Mouse (Mus musculus) layer of hippocampus, adult 11-12 months (tissue): ENCODE measurements at regions not wholly inside any gene's neighbourhood (a gene's known extent, or its start where the extent isn't known, plus 50 kb on each side); places are given as distances from the start of the nearest gene placed in this dataset.
"Not testable (repeated sequence)": the region's sequence is repeated elsewhere in the genome, so short reads cannot be mapped to it uniquely, and the experiment has no call there.

Experiments
- DNase-seq: peaks from one replicate; pipeline ENCODE4 v3.0.0; 2022; ENCODE audit warnings: low spot score

DNA sequence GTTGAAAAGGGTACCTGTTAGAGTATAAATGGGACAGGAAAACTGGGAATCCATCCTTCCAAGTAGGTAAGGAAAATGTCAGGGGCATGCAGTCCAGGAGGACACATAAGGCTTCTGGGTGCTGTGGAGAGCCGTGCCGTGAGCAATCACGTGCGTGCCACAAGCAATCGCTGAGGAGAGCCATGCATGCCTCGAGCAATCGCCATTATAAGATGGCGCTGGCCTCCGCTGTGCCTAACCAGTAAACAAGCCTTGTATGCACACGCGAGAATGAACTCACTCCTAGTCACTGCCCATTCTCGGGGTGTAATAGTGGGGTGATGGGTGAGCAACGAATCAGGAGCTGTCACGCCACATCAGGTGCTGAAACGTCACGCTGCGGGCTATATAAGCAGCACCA, 210.0 kb downstream of the Rchy1 start:
- not testable (repeated sequence) for DNase-seq

DNA sequence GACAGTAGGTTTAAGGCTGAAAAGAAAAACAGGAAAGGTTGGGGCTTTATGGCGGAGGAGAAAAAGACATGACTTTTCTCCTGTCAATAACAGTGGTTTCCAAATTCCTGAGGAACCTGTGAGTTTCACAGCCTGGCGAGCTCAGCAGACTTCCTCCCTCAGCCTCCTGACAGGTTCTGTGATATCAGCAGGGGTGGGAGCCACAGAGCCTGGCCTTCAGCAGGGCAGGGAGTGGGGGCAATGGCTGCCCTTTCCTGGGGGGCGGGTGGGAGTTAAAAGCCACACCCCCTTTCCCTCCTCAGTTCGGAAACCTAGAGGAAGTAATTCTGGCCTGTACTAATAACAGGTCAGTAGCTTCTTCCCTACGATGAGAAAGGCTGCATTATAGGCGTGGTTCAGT, 211.7 kb downstream of the Rchy1 start:
- no peak for DNase-seq

DNA sequence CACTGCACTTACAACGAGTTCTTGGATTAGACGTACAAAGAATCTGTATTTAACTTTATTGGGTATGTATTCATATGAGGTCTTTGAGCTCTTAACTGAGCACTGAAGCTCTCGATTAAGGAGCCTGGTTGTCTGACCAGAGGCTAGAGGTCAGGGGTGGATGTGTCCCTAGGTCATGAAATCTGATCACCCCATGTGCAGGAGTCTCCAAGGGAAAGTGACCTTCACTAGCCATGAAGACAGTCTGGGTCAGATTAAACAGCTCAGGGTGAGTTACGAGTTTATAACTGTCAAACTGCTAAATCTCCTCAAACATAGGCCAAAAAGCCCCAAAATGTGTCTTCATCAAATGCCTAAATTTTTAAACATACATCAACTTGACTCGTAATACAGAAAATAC, 216.8 kb downstream of the Rchy1 start:
- DNase-seq, result no peak

DNA sequence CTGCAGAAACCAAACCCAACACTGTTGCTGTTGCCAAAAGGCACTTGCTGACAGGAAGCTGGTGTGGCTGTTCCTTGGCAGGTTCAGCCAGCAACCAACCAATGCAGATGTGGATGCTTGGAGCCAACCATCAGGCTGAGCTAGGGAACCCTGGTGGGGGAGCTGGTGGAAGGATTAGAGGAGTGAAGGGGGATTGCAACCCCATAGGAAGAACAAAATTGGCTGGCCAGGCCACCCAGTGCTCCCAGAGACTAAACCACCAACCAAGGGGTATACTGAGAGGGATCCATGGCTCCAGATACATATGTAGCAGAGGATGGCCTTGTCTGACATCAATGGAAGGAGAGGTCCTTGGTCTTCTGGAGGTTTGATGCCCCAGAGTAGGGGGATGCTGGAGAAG, 218.5 kb downstream of the Rchy1 start:
- DNase-seq, result no peak

DNA sequence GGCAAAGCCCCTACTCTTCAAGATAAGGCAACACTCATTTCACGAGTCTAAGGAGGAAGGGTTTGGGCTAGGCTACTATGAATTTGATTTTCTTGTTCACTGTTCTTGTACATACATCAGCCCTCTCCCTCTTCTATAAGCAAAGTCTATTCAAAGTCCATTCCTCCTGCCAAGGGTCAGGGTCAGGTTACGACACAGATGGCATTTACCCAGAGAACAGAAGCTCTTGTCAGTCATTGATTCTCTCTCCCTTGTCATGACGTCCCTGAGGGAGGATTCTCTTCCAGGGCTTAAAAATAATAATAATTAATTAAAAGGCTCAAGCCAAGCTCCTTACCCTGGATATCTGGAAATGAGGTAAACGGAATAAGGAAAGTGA, 222.7 kb downstream of the Rchy1 start:
- DNase-seq, result no peak

DNA sequence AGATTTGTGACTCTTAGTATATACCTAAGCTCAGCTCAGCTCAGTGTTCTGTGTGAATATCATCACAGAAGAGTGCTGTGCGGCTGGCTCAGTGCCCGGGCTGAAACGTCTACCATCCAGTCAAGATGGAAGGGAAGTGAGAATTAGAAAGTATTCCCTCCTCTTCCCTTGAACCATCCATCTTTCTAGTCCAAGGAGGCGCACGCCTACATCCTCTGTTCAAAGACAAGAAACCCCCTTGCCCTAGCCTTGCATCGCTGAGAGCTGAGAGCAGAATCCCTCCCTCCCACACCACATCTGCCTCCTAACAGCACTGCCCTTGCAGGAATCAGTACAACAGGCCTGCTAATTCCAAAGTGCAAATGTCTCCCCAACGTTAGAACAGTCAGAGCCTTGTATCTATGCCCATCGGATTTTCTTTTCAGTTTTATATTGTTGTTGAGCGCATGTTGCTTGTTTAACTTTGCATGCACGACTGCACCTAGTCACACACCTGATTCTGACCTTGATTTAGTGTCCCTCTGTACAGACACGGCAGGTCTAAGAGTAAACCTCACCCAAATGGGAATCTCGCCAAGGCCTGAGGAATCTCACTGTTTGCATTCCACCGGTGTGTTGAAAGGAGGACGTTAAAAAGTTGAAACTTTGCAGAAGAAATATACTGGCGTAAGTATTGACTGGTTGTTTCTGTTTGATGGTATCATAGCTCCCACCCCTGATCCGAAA, 222.2 kb downstream of the Parm1 start:
- DNase-seq, result peak; percentile 43

DNA sequence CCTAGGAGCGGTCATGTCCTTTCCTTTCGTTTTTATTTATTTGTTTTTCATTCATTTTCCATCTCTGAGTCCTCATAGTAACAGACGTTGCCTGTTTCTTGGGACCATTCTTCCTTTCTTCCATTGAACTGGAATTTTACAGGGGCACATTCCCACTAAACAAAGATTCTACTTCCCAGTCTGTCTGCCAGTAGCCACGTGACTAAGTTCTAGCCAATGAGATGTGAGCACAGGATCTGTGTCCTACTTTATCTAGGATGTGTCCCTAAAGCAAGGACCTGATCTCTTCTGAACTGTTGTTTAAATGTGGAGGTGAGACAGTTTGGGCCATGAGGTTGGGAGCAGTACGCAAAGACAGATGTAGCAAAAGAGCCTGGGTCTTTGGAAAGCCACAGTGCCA, 214.6 kb downstream of the Parm1 start:
- no peak for DNase-seq

DNA sequence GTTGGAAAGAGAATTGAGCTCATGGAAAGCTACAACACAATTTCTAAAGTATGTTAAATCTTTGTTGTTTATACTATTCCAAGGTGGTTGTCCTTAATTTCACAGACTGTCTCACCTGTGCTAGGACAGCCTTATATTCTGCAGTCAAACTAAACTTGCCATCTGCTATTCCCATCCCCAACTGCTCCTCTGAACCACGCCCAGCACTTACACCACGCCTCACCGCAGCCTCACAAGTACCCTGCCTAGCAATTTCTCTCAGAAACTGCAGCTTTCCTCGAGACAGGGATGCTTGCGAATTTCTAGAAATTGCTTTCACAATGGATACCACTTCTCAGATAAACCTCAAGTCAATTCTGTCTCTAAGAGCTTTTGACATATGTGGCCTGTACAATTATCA, 213.7 kb downstream of the Parm1 start:
- DNase-seq, result no peak

DNA sequence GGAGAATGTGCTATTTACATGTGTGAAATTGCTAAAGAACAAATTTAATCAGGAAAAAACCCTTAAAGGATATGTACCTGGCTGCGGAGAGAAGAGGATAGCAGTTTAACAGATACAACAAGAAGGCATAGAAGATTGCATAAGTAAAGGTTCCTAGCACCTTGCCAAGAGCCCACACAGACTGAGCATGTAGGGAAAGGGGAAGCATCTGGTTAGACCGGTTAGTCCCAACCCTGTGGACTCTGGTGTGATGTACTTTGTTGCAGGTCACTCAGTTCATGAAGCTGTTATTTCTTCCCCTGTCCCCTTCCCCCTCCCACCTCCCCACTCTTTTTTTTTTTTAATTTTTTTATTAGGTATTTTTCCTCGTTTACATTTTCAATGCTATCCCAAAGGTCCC, 212.5 kb downstream of the Parm1 start:
- no peak for DNase-seq

DNA sequence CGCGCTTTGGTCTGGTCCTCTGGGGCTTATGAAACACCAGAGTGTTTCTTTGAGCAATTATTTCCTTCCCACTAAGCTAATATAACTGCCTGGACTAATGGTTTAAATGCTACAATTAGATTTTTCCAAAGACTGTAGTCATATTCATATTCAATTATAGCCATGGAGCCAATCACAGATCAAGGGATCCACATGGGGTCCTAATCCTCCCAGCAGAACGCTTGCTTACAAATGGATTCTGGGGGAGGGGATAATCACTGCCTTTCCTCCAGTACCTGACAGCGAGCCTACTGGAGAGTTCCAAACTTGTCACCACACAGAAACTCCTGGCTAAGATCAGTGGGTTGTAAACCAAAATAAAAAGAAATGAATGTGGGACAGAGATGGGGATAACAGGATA, 212.0 kb downstream of the Parm1 start:
- DNase-seq, result no peak

DNA sequence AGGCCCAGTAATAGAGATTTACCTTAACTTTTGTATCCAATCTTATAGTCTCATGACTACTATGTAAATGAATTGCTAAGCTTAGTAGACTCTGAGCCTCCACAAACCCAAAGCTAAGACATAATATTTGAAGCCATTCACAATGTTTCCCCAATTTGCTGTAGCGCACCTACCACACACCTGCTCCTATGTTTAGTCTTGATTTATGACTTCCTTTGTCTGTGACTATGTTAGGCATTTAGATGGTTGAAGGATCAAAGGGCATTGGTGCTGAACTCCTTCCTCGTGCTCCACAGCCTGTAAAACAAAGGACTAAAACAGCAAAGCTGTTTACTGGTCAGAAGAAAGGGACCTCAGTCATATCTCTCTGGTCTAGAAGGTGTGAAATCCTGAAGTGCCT, 210.0 kb downstream of the Parm1 start:
- no peak for DNase-seq

DNA sequence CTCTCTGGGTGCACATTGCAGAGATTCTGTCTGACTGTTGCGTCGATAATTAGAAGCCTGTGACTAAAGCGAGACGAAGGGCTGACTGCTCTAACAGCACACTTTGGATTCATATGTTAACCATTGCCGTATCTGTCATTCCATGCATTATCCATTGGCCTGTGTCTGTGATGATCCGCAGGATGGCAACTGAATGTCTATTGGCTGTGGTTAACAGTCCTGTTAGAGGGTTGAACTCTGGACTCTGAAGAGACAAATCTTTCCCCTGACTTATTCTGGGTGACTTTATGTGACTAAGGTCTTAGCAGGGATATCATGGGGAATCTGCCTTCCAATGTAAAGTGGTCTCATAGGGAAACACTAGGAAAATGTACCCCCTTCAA, 208.7 kb downstream of the Parm1 start:
- DNase-seq, result no peak

DNA sequence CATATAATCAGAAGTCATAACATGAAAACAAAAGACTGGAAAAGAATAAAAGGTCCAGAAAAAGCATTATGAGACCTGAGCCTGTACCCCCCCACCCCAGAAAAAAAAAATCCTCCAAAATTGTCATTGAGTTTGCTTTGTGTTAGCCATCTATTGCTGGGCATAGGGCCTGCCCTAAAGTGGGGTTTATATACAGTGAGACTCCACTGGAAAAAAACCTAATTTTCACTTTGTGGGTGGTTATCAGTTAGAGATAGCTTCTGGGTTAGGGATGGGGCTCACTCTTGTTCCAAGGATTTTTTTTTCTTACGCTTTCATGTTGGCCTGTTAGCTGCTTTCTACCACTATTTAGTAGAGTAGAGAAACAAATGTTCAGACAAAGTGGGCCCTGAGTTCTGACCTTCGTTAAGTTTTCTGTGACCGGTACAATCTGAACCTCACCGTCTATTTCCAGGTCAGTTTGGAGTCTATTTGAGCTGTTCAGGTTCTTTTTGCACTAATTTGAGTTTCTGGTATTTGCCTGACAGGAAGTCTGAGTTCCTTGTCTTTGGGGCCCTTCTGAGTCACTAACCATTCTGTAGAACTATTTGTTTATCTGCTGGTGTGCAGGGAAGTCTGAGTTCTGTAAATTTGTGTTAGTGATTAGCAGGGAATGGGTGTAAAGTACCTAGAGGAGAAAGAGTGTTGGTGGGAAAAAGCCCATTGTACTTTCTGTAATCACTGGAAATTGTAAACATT, 208.1 kb downstream of the Parm1 start:
- DNase-seq, result no peak

DNA sequence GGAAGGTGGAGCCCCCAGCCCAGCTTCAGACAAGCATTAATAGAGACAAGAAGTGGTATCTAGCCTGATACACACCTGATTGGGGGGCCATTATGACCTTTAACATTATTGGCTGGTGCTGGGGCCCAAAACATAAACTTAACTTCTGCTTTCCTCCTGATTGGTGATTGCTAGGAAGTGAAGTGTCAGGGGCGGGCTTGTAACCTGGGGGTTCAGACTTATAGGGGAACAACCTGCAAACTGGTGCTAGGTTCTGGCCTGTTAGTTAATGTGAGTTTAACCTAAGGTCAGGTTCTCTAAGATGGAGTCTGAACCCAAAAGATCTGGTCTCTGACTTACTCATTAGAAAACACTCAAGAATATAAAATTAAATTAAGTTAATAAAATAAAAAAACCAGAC, 207.5 kb downstream of the Parm1 start:
- DNase-seq, result no peak

DNA sequence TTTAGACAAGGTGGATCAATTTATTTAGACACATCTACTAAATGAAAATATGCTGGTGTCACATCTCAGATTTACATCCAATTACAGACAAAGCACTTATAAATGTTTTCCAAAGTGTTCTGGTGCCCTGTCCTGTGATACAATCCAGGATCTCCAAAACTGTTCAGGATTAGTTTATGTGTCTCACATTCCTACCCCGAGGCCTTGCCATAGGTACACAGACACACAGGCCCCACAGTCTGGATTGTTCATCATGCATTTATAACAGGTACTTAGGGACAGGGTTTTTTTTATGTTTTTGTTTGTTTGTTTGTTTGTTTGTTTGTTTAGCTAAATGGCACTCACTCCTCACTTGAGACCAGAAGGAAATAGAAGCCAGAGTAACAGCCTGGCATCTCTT, 206.0 kb downstream of the Parm1 start:
- DNase-seq, result no peak

DNA sequence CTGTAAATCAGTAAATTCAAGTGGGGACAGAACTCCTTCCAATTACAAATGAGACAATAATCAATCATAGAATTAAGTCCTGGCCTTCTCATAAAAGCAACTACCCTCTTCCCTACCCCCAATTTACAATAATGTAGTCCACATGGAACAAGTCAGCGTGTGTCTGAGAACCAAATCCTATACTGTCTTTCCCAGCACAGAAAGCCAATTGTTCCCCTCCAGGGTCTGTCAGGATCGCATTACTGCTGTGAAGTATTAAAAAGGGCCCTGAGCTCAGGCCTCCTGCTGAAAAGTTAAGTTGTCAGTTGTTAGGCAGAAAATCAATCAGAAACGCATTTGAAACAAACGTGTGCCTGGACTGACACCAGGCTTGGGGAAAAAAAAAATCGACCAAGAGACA, 205.6 kb downstream of the Parm1 start:
- DNase-seq, result no peak

DNA sequence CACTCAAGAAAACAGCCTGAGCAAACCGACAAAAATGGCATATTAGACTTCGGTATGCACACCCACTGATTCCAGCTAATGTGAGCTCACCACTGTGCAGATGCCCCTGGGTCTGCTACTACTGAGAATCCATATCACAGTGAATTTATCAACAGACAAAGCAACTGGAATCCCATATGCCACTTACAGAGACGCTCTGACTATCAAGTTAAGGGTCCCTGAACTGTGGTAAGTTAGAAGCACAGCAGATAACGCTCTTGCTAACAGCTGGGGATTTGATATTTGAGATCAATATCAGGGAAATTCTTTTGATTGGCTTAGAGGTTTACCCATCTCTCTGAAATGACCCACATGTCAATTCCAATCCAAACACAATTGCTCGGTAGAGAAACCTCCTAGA, 205.0 kb downstream of the Parm1 start:
- DNase-seq, result no peak

DNA sequence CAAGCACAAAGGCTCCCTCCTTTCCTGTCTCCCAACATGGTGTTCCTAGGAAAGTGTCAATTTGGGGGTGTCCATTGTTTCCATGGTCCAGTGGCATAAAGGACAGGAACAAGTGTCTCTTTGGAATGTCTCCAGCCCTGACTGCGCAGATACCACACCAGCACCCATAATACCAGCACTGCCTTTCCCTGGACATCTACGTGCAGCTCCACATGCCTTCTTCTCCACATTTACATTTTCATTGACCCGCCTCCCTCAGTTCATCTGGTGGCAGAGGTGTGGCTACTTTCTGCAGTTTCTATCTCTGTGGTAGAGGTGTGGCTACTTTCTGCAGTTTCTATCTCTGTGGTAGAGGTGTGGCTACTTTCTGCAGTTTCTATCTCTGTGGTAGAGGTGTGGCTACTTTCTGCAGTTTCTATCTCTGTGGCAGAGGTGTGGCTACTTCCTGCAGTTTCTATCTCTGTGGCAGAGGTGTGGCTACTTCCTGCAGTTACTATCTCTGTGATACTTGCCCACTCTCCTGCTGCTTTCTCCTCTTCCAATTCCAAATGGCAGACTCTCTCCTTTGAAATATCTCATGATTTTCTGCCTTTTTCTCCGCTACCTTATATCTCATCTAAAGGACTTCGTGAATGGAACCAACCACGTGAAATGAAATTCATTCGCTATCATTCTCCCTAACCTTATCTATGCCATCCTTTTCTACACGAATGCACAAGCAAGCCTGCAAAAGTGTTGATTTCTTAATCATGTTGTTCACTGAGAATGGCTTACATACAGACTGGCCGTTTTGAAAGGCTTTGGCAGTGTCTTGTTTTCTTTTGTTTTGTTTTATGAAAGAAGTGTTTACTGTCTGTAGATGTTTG, 204.0 kb downstream of the Parm1 start:
- no peak for DNase-seq

DNA sequence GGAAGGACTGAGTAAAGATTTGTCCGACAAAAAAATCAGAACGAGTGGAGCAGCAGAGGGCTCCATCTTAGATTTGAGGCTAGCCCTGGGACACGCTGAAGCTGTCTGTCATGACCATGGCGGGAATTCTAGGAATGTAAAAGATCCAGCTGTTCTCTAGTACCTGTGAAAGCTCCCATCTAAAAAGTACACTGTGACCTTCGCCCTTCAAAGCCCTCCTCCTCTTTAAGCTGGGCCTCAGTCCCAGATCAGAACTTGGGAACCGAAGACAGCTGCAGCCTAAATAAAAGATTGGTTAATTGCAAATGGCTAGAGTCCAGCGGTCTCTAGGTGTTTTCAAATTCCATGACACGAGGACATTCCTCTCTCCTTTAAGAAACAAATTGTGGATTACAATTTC, 195.6 kb downstream of the Parm1 start:
- DNase-seq, result no peak

DNA sequence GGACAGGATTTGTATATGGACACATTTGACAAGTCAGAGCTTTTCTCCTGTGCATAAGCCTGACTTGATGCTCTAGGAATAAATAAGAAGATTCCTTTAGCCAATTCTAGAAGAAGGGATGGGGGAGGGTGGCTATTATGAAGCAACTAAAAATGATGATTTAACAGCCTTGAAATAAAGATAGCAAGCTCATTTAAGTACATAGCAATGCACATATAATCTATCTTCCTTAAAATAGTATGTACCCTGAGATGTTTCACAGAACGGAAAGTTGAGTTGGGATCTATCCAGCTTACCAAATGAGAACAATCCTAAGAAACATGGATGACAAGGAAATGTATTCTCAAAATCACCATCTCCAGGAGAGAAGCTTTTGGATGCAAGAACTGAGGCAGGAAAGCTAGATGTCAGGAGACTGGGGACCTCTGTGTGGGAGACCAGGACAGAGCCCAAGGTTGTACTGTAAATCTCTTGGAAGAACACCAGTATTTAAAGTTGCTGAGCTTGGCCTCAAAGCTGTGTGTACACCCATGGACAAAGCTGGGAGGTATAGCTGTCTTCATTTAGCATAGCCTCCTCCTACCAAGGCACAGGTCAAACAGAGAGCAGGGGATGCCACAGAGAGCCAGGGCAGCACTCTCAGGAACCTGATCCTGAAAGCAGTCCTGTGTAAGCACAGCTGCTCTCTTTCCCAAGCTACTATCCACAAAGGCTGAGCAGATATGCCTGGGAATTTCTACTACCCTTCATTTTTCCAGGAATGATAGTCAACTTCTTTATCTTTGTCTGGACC, 192.3 kb downstream of the Parm1 start:
- DNase-seq, result no peak

DNA sequence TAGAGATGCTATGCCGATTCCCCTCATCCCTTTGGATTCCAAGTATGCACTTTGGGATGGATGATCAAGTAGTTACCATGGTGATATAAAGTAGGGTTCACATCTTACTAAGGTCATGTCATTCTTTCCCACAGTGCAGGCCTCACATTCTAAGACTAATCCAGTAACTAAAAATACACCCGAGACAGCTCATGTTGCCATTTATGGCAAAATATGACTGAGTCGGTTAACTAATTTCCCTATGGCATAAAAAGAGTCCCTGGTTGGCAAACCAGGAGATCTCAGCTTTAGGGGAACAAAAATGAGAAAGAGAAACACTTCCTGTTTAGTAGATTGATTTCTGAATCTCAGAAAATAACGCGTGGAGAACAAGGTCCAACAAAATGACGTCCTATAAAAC, 190.7 kb downstream of the Parm1 start:
- no peak for DNase-seq

DNA sequence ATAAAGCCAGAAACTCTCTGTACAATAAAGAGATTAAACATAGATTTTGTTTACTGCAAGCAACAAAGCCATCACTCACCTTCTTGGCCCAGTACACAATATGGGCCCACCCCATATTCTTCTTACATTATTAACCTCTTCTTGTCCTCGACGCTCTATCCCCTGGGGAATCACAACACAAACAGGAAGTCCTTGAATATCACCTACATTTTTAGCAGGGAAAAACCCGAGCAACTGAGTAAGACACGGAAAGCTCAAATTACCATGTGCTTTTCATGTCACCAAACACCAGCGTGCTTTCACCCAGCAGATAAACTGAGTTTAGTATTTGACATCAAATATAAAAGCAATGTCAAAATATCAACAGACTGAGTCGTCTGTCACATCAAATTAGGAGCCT, 179.7 kb downstream of the Parm1 start:
- DNase-seq, result no peak
